Mouse (Mus musculus) thymus, adult 2 months (tissue): ENCODE results near the gene Ier5.

Experiments
- CTCF ChIP-seq: fragments of 200-500 bp; IDR thresholded peaks from 2 replicates; pipeline ENCODE4 v1.5.1; 2012; ENCODE audit warnings: mild to moderate bottlenecking, control low read depth, low read length, moderate library complexity, borderline replicate concordance; ENCODE audit not compliant: control insufficient read depth, poor library complexity, insufficient read depth; ENCODE audit errors: extremely low read depth
- POLR2A ChIP-seq: fragments of 200-500 bp; IDR thresholded peaks from 2 replicates; pipeline ENCODE4 v1.6.1; 2012; ENCODE audit warnings: mild to moderate bottlenecking, low read length, control low read depth, moderate library complexity; ENCODE audit not compliant: control insufficient read depth, poor library complexity, insufficient read depth; ENCODE audit errors: extremely low read depth

DNA sequence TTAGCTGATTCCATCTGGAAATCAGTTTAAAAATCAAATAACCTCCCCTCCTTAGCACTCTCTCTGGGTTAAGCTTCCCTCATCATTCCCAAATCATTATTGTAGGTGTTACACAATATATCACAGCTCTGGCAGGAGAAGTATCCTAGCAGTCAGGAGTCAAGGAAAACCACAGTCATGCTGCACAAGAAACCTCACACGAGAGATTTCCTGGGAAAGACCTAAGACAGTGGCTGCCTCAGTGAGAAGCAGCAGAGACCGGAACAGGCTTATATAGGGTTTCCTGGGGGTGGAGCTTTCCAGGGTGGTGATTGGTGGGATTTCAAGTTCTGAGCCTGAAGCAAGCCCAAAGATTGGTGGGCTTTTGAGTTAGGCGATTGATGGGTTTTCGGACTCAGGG lies 11.4 kb downstream of the Ier5 start:
- no peak for TF ChIP-seq POLR2A
- no peak for TF ChIP-seq CTCF
